Mouse (Mus musculus) MEL (cell line): ENCODE data around the gene Zfp326. TPM values are rescaled to one million over a fixed set of nuclear protein-coding genes. Genes with fewer than 3 reads are reported as not detected.

Experiments used
- DNase-seq: peaks from one replicate; pipeline ENCODE4 v3.0.0; 2011; ENCODE audit warnings: low read depth, low spot score
- H3K27ac ChIP-seq: 2 replicates; pipeline ENCODE4 v1.5.1; 2012; ENCODE audit warnings: low read depth, mild to moderate bottlenecking, control low read depth, low read length, moderate library complexity; ENCODE audit not compliant: control insufficient read depth
- H3K27me3 ChIP-seq, 2 experiments: fragments of 150-350 bp in 1 of 2; sonication (generic) in 1 of 2; 2 replicates each; pipeline ENCODE4 v1.6.1; 2012; ENCODE audit warnings: low read length in 2 of 2, mild to moderate bottlenecking in 2 of 2, improper control_type of control experiment in 1 of 2, moderate library complexity in 1 of 2; ENCODE audit not compliant: insufficient read depth in 2 of 2, control insufficient read depth in 1 of 2
- H3K36me3 ChIP-seq, 2 experiments: 2 replicates each; pipeline ENCODE4 v1.6.1; 2012 to 2014; ENCODE audit warnings: low read length in 2 of 2, improper control_type of control experiment in 1 of 2, inconsistent platforms in 1 of 2, mild to moderate bottlenecking in 1 of 2; ENCODE audit not compliant: insufficient read depth in 2 of 2, control insufficient read depth in 1 of 2
- H3K4me1 ChIP-seq, 2 experiments: fragments of 150-350 bp in 1 of 2; sonication (generic) in 1 of 2; 2 replicates each; pipeline ENCODE4 v1.6.1; 2012; ENCODE audit warnings: low read length in 2 of 2, improper control_type of control experiment in 1 of 2, mild to moderate bottlenecking in 1 of 2; ENCODE audit not compliant: insufficient read depth in 2 of 2, control insufficient read depth in 1 of 2
- H3K4me3 ChIP-seq, 2 experiments: fragments of 150-350 bp in 1 of 2; sonication (generic) in 1 of 2; 2 replicates each; pipeline ENCODE4 v1.5.1; 2012; ENCODE audit warnings: low read depth in 2 of 2, low read length in 2 of 2, mild to moderate bottlenecking in 2 of 2, moderate library complexity in 2 of 2, control low read depth in 1 of 2, improper control_type of control experiment in 1 of 2; ENCODE audit not compliant: control insufficient read depth in 1 of 2, insufficient read depth in 1 of 2
- H3K79me2 ChIP-seq: 2 replicates; pipeline ENCODE4 v1.6.1; 2012; ENCODE audit warnings: mild to moderate bottlenecking, low read length, moderate library complexity; ENCODE audit not compliant: control insufficient read depth, poor library complexity, insufficient read depth
- H3K9ac ChIP-seq: 2 replicates; pipeline ENCODE4 v1.6.1; 2012; ENCODE audit warnings: low read depth, mild to moderate bottlenecking, control low read depth, low read length, moderate library complexity; ENCODE audit not compliant: control insufficient read depth, poor library complexity, severe bottlenecking
- H3K9me3 ChIP-seq: fragments of 150-350 bp; sonication (generic); replicated peaks from 2 replicates; pipeline ENCODE4 v1.6.1; 2012; ENCODE audit warnings: mild to moderate bottlenecking, low read length, improper control_type of control experiment, moderate library complexity; ENCODE audit not compliant: insufficient read depth
- BHLHE40 ChIP-seq: IDR thresholded peaks from 2 replicates; pipeline ENCODE4 v1.6.1; 2012; ENCODE audit warnings: low read depth, mild to moderate bottlenecking, inconsistent platforms, low read length, improper control_type of control experiment, borderline replicate concordance
- CTCF ChIP-seq, 3 experiments: IDR thresholded peaks in 2 of 3; conservative IDR thresholded peaks in 1 of 3; 2 replicates each; pipeline ENCODE4 v1.5.1; 2011 to 2012; ENCODE audit warnings: low read length in 3 of 3, low read depth in 2 of 3, mild to moderate bottlenecking in 2 of 3, improper control_type of control experiment in 1 of 3, inconsistent platforms in 1 of 3, mixed read lengths in 1 of 3, moderate library complexity in 1 of 3; ENCODE audit not compliant: control insufficient read depth in 1 of 3, insufficient read depth in 1 of 3, poor library complexity in 1 of 3, severe bottlenecking in 1 of 3
- E2F4 ChIP-seq: IDR thresholded peaks from 2 replicates; pipeline ENCODE4 v1.6.1; 2011; ENCODE audit warnings: low read depth, low read length, improper control_type of control experiment, borderline replicate concordance
- ELF1 ChIP-seq: IDR thresholded peaks from 2 replicates; pipeline ENCODE4 v1.6.1; 2014; ENCODE audit warnings: low read depth, mild to moderate bottlenecking, inconsistent platforms, low read length, improper control_type of control experiment, moderate library complexity
- EP300 ChIP-seq, 2 experiments: IDR thresholded peaks; 2 replicates each; pipeline ENCODE4 v1.6.1; 2011; ENCODE audit warnings: improper control_type of control experiment in 2 of 2, low read length in 2 of 2, low read depth in 1 of 2, mild to moderate bottlenecking in 1 of 2
- ETS1 ChIP-seq: IDR thresholded peaks from 2 replicates; pipeline ENCODE4 v1.6.1; 2012; ENCODE audit warnings: low read depth, mild to moderate bottlenecking, inconsistent platforms, low read length, improper control_type of control experiment, moderate library complexity
- GABPA ChIP-seq: IDR thresholded peaks from 2 replicates; pipeline ENCODE4 v1.6.1; 2012; ENCODE audit warnings: low read depth, mild to moderate bottlenecking, inconsistent platforms, low read length, improper control_type of control experiment, moderate library complexity
- GATA1 ChIP-seq: IDR thresholded peaks from 2 replicates; pipeline ENCODE4 v1.6.1; 2011; ENCODE audit warnings: low read depth, low read length, improper control_type of control experiment
- HCFC1 ChIP-seq: IDR thresholded peaks from 2 replicates; pipeline ENCODE4 v1.6.1; 2012; ENCODE audit warnings: low read depth, mild to moderate bottlenecking, inconsistent platforms, low read length, improper control_type of control experiment, moderate library complexity
- MAX ChIP-seq: IDR thresholded peaks from 2 replicates; pipeline ENCODE4 v1.6.1; 2011; ENCODE audit warnings: low read length, improper control_type of control experiment
- MAZ ChIP-seq: IDR thresholded peaks from 2 replicates; pipeline ENCODE4 v1.6.1; 2012; ENCODE audit warnings: low read depth, mild to moderate bottlenecking, inconsistent platforms, low read length, improper control_type of control experiment
- MEF2A ChIP-seq: IDR thresholded peaks from 2 replicates; pipeline ENCODE4 v1.6.1; 2014; ENCODE audit warnings: low read depth, mild to moderate bottlenecking, inconsistent platforms, low read length, improper control_type of control experiment; ENCODE audit not compliant: poor library complexity, insufficient replicate concordance, severe bottlenecking; ENCODE audit errors: extremely low read depth
- MXI1 ChIP-seq: IDR thresholded peaks from 2 replicates; pipeline ENCODE4 v1.6.1; 2011; ENCODE audit warnings: mild to moderate bottlenecking, low read depth, low read length, improper control_type of control experiment
- MYB ChIP-seq: IDR thresholded peaks from 2 replicates; pipeline ENCODE4 v1.6.1; 2011; ENCODE audit warnings: mild to moderate bottlenecking, low read depth, low read length, improper control_type of control experiment
- MYC ChIP-seq: IDR thresholded peaks from 2 replicates; pipeline ENCODE4 v1.6.1; 2011; ENCODE audit warnings: low read depth, mild to moderate bottlenecking, low read length, improper control_type of control experiment, moderate library complexity
- NELFE ChIP-seq: IDR thresholded peaks from 2 replicates; pipeline ENCODE4 v1.6.1; 2011; ENCODE audit warnings: low read depth, low read length, improper control_type of control experiment
- POLR2AphosphoS2 ChIP-seq: IDR thresholded peaks from 2 replicates; pipeline ENCODE4 v1.6.1; 2011; ENCODE audit warnings: low read length, improper control_type of control experiment
- RAD21 ChIP-seq: IDR thresholded peaks from 2 replicates; pipeline ENCODE4 v1.6.1; 2011; ENCODE audit warnings: mild to moderate bottlenecking, low read depth, low read length, improper control_type of control experiment
- SMC3 ChIP-seq: IDR thresholded peaks from 2 replicates; pipeline ENCODE4 v1.6.1; 2011; ENCODE audit warnings: low read depth, low read length, improper control_type of control experiment
- USF1 ChIP-seq: IDR thresholded peaks from 2 replicates; pipeline ENCODE4 v1.6.1; 2014; ENCODE audit warnings: low read depth, mild to moderate bottlenecking, inconsistent platforms, low read length, improper control_type of control experiment, moderate library complexity
- ZC3H11A ChIP-seq: IDR thresholded peaks from 2 replicates; pipeline ENCODE4 v1.6.1; 2012; ENCODE audit warnings: low read depth, mild to moderate bottlenecking, inconsistent platforms, low read length, improper control_type of control experiment
- ZKSCAN1 ChIP-seq: IDR thresholded peaks from 2 replicates; pipeline ENCODE4 v1.6.1; 2012; ENCODE audit warnings: low read depth, mild to moderate bottlenecking, inconsistent platforms, low read length, improper control_type of control experiment, moderate library complexity
- ZMIZ1 ChIP-seq: IDR thresholded peaks from 2 replicates; pipeline ENCODE4 v1.6.1; 2012; ENCODE audit warnings: low read depth, mild to moderate bottlenecking, inconsistent platforms, low read length, improper control_type of control experiment, moderate library complexity
- polyA plus RNA-seq, 2 experiments: library from polyadenylated mRNA; stranded (reverse) in 1 of 2; unstranded in 1 of 2; fragments of >175 nt in 1 of 2; fragments of >200 nt in 1 of 2; gene quantifications; 2 replicates each; pipeline versions ENCODE4 v1.2.1 to v1.2.4; 2012; ENCODE audit warnings: low replicate concordance in 2 of 2, low read depth in 1 of 2; ENCODE audit not compliant: insufficient read length in 2 of 2, insufficient read depth in 1 of 2, missing spikeins in 1 of 2
- total RNA-seq: library from RNA; depleted of rRNA; stranded (reverse); fragments of 300-350 nt; gene quantifications from 2 replicates; pipeline ENCODE4 v1.2.3, GENCODE M21; 2012

Zfp326 gene
- total and polyA plus RNA-seq, 3 experiments = 6.4 to 17.6 TPM; not detected in 1

DNA sequence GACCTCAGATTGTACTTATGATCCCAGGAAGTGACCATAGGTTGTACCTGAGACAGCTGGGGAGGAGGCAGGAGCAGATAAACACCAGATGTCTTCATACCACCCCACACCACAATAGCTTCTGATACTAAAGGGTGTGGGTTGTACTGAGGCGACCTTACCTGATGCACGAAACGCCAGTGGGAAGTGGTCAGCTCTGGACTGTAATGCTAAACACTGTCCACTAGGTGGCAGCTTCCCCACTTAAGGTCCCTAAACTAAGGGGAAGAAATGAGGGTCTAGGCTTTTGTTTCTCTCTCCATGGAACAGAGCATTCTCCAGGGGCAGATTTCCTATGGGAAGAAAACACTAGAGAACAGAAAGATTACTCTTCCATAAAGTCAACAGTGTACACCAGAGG is 53.9 kb downstream of the Zfp326 start:
- Histone ChIP-seq H3K9me3 (no peaks in the 10 kb centered on the region), H3K4me3 (no peak overlapping the region), H3K27me3 (no peaks in the 10 kb centered on the region), H3K79me2 (no peaks in the 10 kb centered on the region), H3K36me3 (no peaks in the 10 kb centered on the region), H3K4me1 (no peaks in the 10 kb centered on the region), H3K27ac (no peak overlapping the region), H3K9ac (no peak overlapping the region)
- peak; percentile 38 for DNase-seq
- no peak for TF ChIP-seq GABPA
- no peak for TF ChIP-seq MYC
- TF ChIP-seq SMC3 = peak; percentile 52
- TF ChIP-seq MAZ = no peak
- peak; percentile 62 to 82 (median 64) for TF ChIP-seq CTCF (IDR thresholded peaks at IDR 0.05 in 2 of 3, conservative IDR thresholded peaks at IDR 0.05 in 1 of 3; ENCODE audit: control insufficient read depth in 1 of 3, insufficient read depth in 1 of 3, low read depth in 2 of 3, low read length in 3 of 3, poor library complexity in 1 of 3, severe bottlenecking in 1 of 3)
- TF ChIP-seq MAX = no peak
- TF ChIP-seq RAD21 = peak; percentile 27

GRCm38 (mm10) chr5:105932392-105932791 is 56.0 kb downstream of the Zfp326 start:
- Histone ChIP-seq H3K9ac (no peak overlapping the region), H3K27ac (no peak overlapping the region), H3K27me3 (no peaks in the 10 kb centered on the region), H3K9me3 (no peaks in the 10 kb centered on the region), H3K36me3 (no peaks in the 10 kb centered on the region), H3K4me1 (no peaks in the 10 kb centered on the region), H3K79me2 (no peaks in the 10 kb centered on the region), H3K4me3 (no peak overlapping the region)
- no peak for TF ChIP-seq BHLHE40
- no peak for TF ChIP-seq GATA1
- TF ChIP-seq ZKSCAN1 = no peak
- no peak for TF ChIP-seq E2F4
- no peak for TF ChIP-seq RAD21
- TF ChIP-seq HCFC1 = no peak
- no peak for TF ChIP-seq ZMIZ1
- no peak for TF ChIP-seq EP300 (IDR thresholded peaks at IDR 0.05; ENCODE audit: low read depth in 1 of 2, low read length in 2 of 2)
- no peak for TF ChIP-seq MXI1
- no peak for TF ChIP-seq ZC3H11A
- no peak for TF ChIP-seq ETS1
- no peak for DNase-seq

DNA sequence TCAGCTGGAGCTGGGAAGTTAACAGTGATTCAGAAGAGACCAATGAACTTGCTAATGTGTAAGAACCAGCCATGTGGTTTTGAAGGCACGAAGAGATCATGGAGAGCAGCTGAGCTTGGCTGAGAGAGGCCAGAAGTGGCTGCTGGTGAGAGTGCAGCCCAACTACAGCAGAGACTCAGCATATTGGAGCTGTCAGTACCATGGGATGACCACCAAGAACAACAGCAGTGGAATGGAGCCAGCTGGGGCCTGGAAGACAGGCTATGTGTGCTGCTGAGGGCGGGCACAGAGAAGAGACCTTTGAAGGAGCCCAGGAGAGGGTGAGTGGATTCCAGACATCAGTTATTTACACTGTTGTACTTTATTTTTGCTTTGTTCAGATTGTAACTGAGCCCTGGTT is 65.6 kb downstream of the Zfp326 start:
- no peaks in the 10 kb centered on the region for H3K27me3 ChIP-seq
- no peaks in the 10 kb centered on the region for H3K79me2 ChIP-seq
- no peak overlapping the region for H3K27ac ChIP-seq
- no peak for TF ChIP-seq ELF1
- TF ChIP-seq NELFE = no peak
- TF ChIP-seq MEF2A = no peak
- TF ChIP-seq USF1 = no peak
- TF ChIP-seq RAD21 = no peak
- no peak for TF ChIP-seq MYB
- TF ChIP-seq POLR2AphosphoS2 = no peak
- no peak for TF ChIP-seq E2F4
- no peak overlapping the region for H3K9ac ChIP-seq
- no peak overlapping the region for H3K4me3 ChIP-seq
- no peaks in the 10 kb centered on the region for H3K36me3 ChIP-seq
- no peaks in the 10 kb centered on the region for H3K4me1 ChIP-seq
- DNase-seq = no peak
- H3K9me3 ChIP-seq = no peaks in the 10 kb centered on the region
